ENCODE assay signal across 31 mouse cellular contexts in genomic region chr16:92353897-92354296, GRCm38 (mm10). TPM values are rescaled to one million over a fixed set of nuclear protein-coding genes. Genes with fewer than 3 reads are reported as not detected.
"Had no signal": no experiment of that assay in that cellular context is flagged by ENCODE, and none has a peak within 500 bp of the region (broad histone marks: within the 10 kb centered on the region; RNA-seq: fewer than 3 reads in every experiment).

No protein-coding gene starts in this region.

- H3K36me3 ChIP-seq: kidney, embryonic 15.5 days; liver, embryonic 12.5 days; liver, embryonic 15.5 days; lung, embryonic 15.5 days; neural tube, embryonic 12.5 days; neural tube, embryonic 15.5 days had no signal

- H3K4me1 ChIP-seq: liver, embryonic 15.5 days had no signal

- H3K9ac ChIP-seq: kidney, embryonic 15.5 days; liver, embryonic 12.5 days; liver, embryonic 15.5 days; lung, embryonic 15.5 days; neural tube, embryonic 12.5 days; neural tube, embryonic 15.5 days had no signal

- H3K27me3 ChIP-seq: lung, embryonic 15.5 days; neural tube, embryonic 12.5 days; neural tube, embryonic 15.5 days had no signal

- H3K9me3 ChIP-seq: kidney, embryonic 15.5 days; liver, embryonic 12.5 days; liver, embryonic 15.5 days; lung, embryonic 15.5 days; neural tube, embryonic 12.5 days; neural tube, embryonic 15.5 days had no signal

- ATAC-seq: liver, embryonic 12.5 days had no signal

- DNase-seq: kidney, adult 8-10 months; kidney, postnatal 10 days; kidney, postnatal 36 days; layer of hippocampus, postnatal 36 days; left cerebral cortex, postnatal 4 days; liver; lung, adult 18-20 months; lung, postnatal 10 days; lung, postnatal 4 days; midbrain, embryonic 14.5 days; right cerebral cortex, adult 18-20 months; right cerebral cortex, postnatal 14 days; spleen, adult 18-20 months; thymus, adult 18-20 months; thymus, postnatal 14 days; thymus, postnatal 4 days had no signal

- H3K4me2 ChIP-seq: kidney, embryonic 15.5 days; liver, embryonic 12.5 days; liver, embryonic 15.5 days; lung, embryonic 15.5 days; midbrain, embryonic 11.5 days; neural tube, embryonic 12.5 days; neural tube, embryonic 15.5 days had no signal

- H3K27ac ChIP-seq: kidney, embryonic 15.5 days; left cerebral cortex, adult 2 months; liver, embryonic 12.5 days; liver, embryonic 15.5 days; lung, embryonic 15.5 days; neural tube, embryonic 12.5 days; neural tube, embryonic 15.5 days had no signal

- H3K4me3 ChIP-seq: kidney, embryonic 15.5 days; left cerebral cortex, adult 2 months; liver, embryonic 12.5 days; liver, embryonic 15.5 days; lung, embryonic 15.5 days; neural tube, embryonic 12.5 days; neural tube, embryonic 15.5 days had no signal

RNA-seq across cellular contexts. Expression of gene Kcne1, which starts 5.4 kb away (rescaled TPM):
- total RNA-seq: layer of hippocampus, adult 8-10 months; layer of hippocampus, postnatal 10 days; layer of hippocampus, postnatal 36 days; left cerebral cortex, adult 2 months; left cerebral cortex, postnatal 10 days; left cerebral cortex, postnatal 4 days; megakaryocyte progenitor cell, adult 5-6 weeks; megakaryocyte-erythroid progenitor cell, adult 5-6 weeks had no signal
- polyA plus RNA-seq: liver, embryonic 12.5 days; liver, embryonic 15.5 days; midbrain, embryonic 14.5 days; midbrain, postnatal 0 days; neural tube, embryonic 12.5 days had no signal

RNA-seq across cellular contexts. Expression of gene Fam243, which starts 32.7 kb away (rescaled TPM):
- total RNA-seq: layer of hippocampus, adult 8-10 months; layer of hippocampus, postnatal 10 days; layer of hippocampus, postnatal 36 days; left cerebral cortex, adult 2 months; left cerebral cortex, postnatal 10 days; left cerebral cortex, postnatal 4 days; megakaryocyte progenitor cell, adult 5-6 weeks; megakaryocyte-erythroid progenitor cell, adult 5-6 weeks; midbrain, postnatal 0 days had no signal
- polyA plus RNA-seq: kidney, embryonic 15.5 days; liver, embryonic 12.5 days; liver, embryonic 15.5 days; lung, embryonic 15.5 days; midbrain, embryonic 11.5 days; midbrain, embryonic 14.5 days; midbrain, postnatal 0 days; neural tube, embryonic 12.5 days; neural tube, embryonic 15.5 days; stomach, embryonic 16.5 days had no signal
